Mouse (Mus musculus) heart, postnatal 0 days (tissue): ENCODE measurements at regions not wholly inside any gene's neighbourhood (a gene's known extent, or its start where the extent isn't known, plus 50 kb on each side); places are given as distances from the start of the nearest gene placed in this dataset.

ENCODE experiments used
- CTCF ChIP-seq: IDR thresholded peaks from 2 replicates; pipeline ENCODE4 v1.5.1; 2016; ENCODE audit warnings: antibody characterized with exemption, control low read depth, low read depth
- EP300 ChIP-seq: IDR thresholded peaks from 2 replicates; pipeline ENCODE4 v1.6.1; 2016; ENCODE audit warnings: antibody characterized with exemption, low read depth

DNA sequence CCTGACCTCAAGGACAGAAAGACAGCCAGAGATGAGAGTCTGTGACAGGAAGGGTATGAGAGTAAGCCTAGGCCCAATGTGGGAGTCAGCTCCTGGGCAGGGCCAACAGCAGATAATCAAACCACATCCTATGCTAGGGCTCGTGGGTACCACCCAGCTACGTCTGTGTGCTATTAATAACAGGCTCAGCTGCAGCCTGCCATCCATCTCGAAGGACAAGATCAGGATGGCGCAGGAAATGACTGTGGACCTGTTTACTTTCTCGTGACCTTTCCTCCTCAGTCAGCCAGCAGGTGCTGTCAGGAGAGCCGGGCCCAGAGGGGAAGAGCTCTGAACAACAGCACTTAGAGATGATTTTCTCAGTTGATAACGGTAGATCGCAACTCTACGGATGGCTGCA lies 169.1 kb downstream of the Plk2 start:
- TF ChIP-seq CTCF, result no peak
- TF ChIP-seq EP300, result no peak
